Mouse (Mus musculus) G1E (cell line): ENCODE results near the gene Ankrd10. TPM values are rescaled to one million over a fixed set of nuclear protein-coding genes. Genes with fewer than 3 reads are reported as not detected.
A peak's percentile ranks its signal among the peaks of the same experiment; 100 is the strongest.

ENCODE experiments used
- ATAC-seq: 2 replicates; pipeline ENCODE4 v1.8.0; 2016; ENCODE audit warnings: mild to moderate bottlenecking; ENCODE audit not compliant: insufficient number of reproducible peaks, poor library complexity, low FRiP score, severe bottlenecking; ENCODE audit errors: extremely low read depth
- DNase-seq: peaks from one replicate; pipeline ENCODE4 v3.0.0; 2012; ENCODE audit warnings: low spot score
- H3K27me3 ChIP-seq: 2 replicates; pipeline ENCODE4 v1.6.1; 2012; ENCODE audit warnings: mild to moderate bottlenecking, low read length, inconsistent platforms; ENCODE audit not compliant: insufficient read depth
- H3K36me3 ChIP-seq: replicated peaks from 2 replicates; pipeline ENCODE3; 2012; ENCODE audit warnings: mild to moderate bottlenecking, inconsistent platforms
- H3K4me1 ChIP-seq: 2 replicates; pipeline ENCODE4 v1.6.1; 2012; ENCODE audit warnings: low read depth, low read length, inconsistent platforms, mixed read lengths; ENCODE audit not compliant: insufficient read depth
- H3K4me3 ChIP-seq: 2 replicates; pipeline ENCODE4 v1.5.1; 2012; ENCODE audit warnings: low read depth, mild to moderate bottlenecking, inconsistent platforms, low read length, moderate library complexity, mixed read lengths
- H3K9me3 ChIP-seq: replicated peaks from 2 replicates; pipeline ENCODE4 v1.6.1; 2012; ENCODE audit warnings: inconsistent platforms
- CTCF ChIP-seq: IDR thresholded peaks from 2 replicates; pipeline ENCODE4 v1.5.1; 2012; ENCODE audit warnings: low read depth, low read length, inconsistent platforms, mixed read lengths
- GATA1 ChIP-seq: IDR thresholded peaks from 2 replicates; pipeline ENCODE4 v1.6.1; 2012; ENCODE audit warnings: borderline replicate concordance, low read length, inconsistent platforms, mixed read lengths
- GATA2 ChIP-seq: IDR thresholded peaks from 2 replicates; pipeline ENCODE4 v1.6.1; 2012; ENCODE audit warnings: low read depth, low read length, inconsistent platforms, borderline replicate concordance
- POLR2AphosphoS5 ChIP-seq: IDR thresholded peaks from 2 replicates; pipeline ENCODE4 v1.6.1; 2012; ENCODE audit warnings: low read depth, low read length, inconsistent platforms; ENCODE audit not compliant: insufficient replicate concordance
- TAL1 ChIP-seq: conservative IDR thresholded peaks from 2 replicates; pipeline ENCODE4 v1.6.1; 2012; ENCODE audit warnings: low read depth, low read length, inconsistent platforms, mixed read lengths
- polyA plus RNA-seq: library from polyadenylated mRNA; stranded (reverse); fragments of >175 nt; gene quantifications from 2 replicates; pipeline ENCODE4 v1.2.3, GENCODE M21; 2012
- total RNA-seq, 2 experiments: library from RNA; stranded (forward) in 1 of 2; stranded (reverse) in 1 of 2; fragments of 200-1000 nt in 1 of 2; fragments of >200 nt in 1 of 2; fragmentation: Nextera tagmentation in 1 of 2; gene quantifications; 2 replicates each; pipeline ENCODE4 v1.2.3; 2014 to 2017

Ankrd10 gene
- total and polyA plus RNA-seq, 3 experiments, result 69.1 to 80.6 (median 71.8) TPM

- Histone ChIP-seq H3K36me3 (peaks cover 55% of the 10 kb centered on the region), H3K9me3 (no peaks in the 10 kb centered on the region), H3K27me3 (no peaks in the 10 kb centered on the region), H3K4me3 (peak overlapping the region; percentile 100; the same call in 1 of the 2 replicates), H3K4me1 (peaks cover 59% of the 10 kb centered on the region)
- ATAC-seq (no peak), DNase-seq (no peak)
- TF ChIP-seq CTCF, result no peak
- no peak for TF ChIP-seq GATA1
- TF ChIP-seq TAL1, result no peak
- no peak for TF ChIP-seq POLR2AphosphoS5
- no peak for TF ChIP-seq GATA2
Observed at GRCm38 (mm10) chr8:11632406-11632805, 3.2 kb downstream of the Ankrd10 start.

DNA sequence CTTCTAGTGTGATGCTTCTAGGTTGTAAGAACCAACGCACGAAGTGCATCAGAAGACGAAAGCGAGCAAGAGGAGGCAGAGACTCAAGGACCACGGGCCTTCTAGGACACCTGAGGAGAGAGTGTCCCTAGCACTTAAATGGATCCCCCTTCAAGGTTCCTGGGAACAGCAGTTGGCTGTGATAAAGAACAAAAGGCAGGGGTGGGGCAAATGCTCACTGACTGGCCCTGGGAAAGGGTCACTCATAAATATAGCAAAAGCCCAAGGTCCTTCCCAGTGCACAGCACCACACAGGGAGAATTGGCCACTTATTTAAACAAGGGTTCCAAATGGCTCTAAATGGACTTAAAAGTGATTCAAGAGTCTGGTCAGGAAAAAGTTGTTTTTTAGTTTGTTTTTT is 6.4 kb downstream of the Ankrd10 start:
- Histone ChIP-seq H3K4me3 (no peak overlapping the region), H3K36me3 (peaks cover 82% of the 10 kb centered on the region), H3K27me3 (no peaks in the 10 kb centered on the region), H3K9me3 (no peaks in the 10 kb centered on the region), H3K4me1 (peaks cover 61% of the 10 kb centered on the region)
- no peak for TF ChIP-seq GATA2
- TF ChIP-seq TAL1, result no peak
- no peak for TF ChIP-seq POLR2AphosphoS5
- no peak for TF ChIP-seq GATA1
- TF ChIP-seq CTCF, result no peak
- DNase-seq (no peak), ATAC-seq (no peak)

DNA sequence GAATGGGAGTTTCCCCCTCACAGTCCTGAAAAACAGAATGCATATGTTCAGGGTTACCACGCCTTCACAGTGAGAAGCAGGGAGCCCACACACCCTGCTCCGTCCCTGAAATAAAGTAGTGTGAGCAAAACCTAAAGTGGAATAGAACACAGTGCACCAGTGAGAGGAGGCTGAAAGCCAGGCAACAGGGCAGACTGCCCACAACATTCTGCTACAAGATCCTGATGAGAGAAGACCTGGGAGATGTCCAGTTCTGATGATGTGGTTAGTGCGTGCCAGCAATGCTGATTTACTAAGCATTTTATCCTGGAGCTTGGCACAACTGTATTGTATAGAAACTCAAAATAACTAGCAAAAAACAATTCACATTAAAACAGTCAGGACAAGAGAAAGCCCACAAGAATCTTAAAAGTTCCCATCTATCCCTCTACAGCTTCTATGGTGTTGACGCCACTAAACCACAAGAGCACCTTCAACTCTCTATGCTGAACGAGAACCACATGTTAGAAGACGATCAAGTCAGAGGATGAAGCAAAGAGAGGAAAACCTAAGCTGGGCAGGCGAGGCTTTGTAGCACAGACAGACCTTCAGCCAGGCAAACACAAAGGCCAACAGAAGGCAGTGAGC is 6.9 kb downstream of the Ankrd10 start:
- no peaks in the 10 kb centered on the region for H3K9me3 ChIP-seq
- no peak for ATAC-seq
- DNase-seq, result no peak
- peaks cover 85% of the 10 kb centered on the region for H3K36me3 ChIP-seq
- peaks cover 60% of the 10 kb centered on the region for H3K4me1 ChIP-seq
- H3K4me3 ChIP-seq, result no peak overlapping the region; the same call in 1 of the 2 replicates
- no peak for TF ChIP-seq TAL1
- TF ChIP-seq GATA2, result no peak
- H3K27me3 ChIP-seq, result no peaks in the 10 kb centered on the region

DNA sequence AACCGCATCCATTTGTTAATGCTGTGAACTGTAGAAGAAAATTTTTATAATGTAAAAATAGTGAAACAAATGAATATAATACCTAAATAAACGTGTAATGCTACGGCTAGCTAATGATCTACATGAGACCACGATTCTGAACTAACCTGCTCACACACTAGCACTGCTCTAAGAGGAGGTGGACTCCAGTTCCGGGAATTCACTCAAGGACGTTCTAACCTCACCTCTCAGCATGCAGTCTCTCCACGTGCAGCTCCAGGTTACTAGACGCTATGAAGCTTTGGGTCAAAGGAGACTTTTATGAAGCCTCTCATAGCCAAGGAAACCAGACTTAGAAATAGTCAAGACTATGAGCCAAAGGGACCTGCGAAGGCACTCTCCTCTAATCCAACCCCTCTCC is 7.8 kb downstream of the Ankrd10 start:
- H3K9me3 ChIP-seq, result no peaks in the 10 kb centered on the region
- no peaks in the 10 kb centered on the region for H3K27me3 ChIP-seq
- H3K4me1 ChIP-seq, result peaks cover 51% of the 10 kb centered on the region
- no peak overlapping the region for H3K4me3 ChIP-seq
- peaks cover 85% of the 10 kb centered on the region for H3K36me3 ChIP-seq
- no peak for ATAC-seq
- TF ChIP-seq CTCF, result no peak
- TF ChIP-seq TAL1, result no peak
- TF ChIP-seq POLR2AphosphoS5, result no peak
- no peak for TF ChIP-seq GATA1
- no peak for TF ChIP-seq GATA2
- no peak for DNase-seq

- Histone ChIP-seq H3K36me3 (peaks cover 87% of the 10 kb centered on the region), H3K4me3 (no peak overlapping the region), H3K27me3 (no peaks in the 10 kb centered on the region), H3K4me1 (peaks cover 28% of the 10 kb centered on the region), H3K9me3 (no peaks in the 10 kb centered on the region)
- TF ChIP-seq POLR2AphosphoS5 (no peak), GATA1 (no peak), TAL1 (no peak), CTCF (no peak), GATA2 (no peak)
- DNase-seq, result no peak
- no peak for ATAC-seq
Observed at GRCm38 (mm10) chr8:11625084-11625483, 10.5 kb downstream of the Ankrd10 start.

- Histone ChIP-seq H3K4me1 (no peaks in the 10 kb centered on the region; the same call in 1 of the 2 replicates), H3K9me3 (no peaks in the 10 kb centered on the region), H3K36me3 (peaks cover 94% of the 10 kb centered on the region), H3K27me3 (no peaks in the 10 kb centered on the region), H3K4me3 (no peak overlapping the region)
- DNase-seq, result no peak
- TF ChIP-seq POLR2AphosphoS5, result no peak
- TF ChIP-seq TAL1, result no peak
- no peak for TF ChIP-seq CTCF
- ATAC-seq, result no peak
Observed at GRCm38 (mm10) chr8:11619091-11619490, 16.5 kb downstream of the Ankrd10 start.

- no peak for TF ChIP-seq POLR2AphosphoS5
- TF ChIP-seq TAL1, result no peak
- no peak for TF ChIP-seq GATA1
- TF ChIP-seq CTCF, result no peak
- no peak for TF ChIP-seq GATA2
- DNase-seq, result no peak
- Histone ChIP-seq H3K9me3 (no peaks in the 10 kb centered on the region), H3K4me3 (no peak overlapping the region), H3K4me1 (no peaks in the 10 kb centered on the region; the same call in 1 of the 2 replicates), H3K27me3 (no peaks in the 10 kb centered on the region), H3K36me3 (peaks cover 97% of the 10 kb centered on the region)
- no peak for ATAC-seq
Observed at GRCm38 (mm10) chr8:11618063-11618462, 17.5 kb downstream of the Ankrd10 start.
